Mouse (Mus musculus): Measurements from ENCODE around the gene Gabbr2. TPM values are rescaled to one million over a fixed set of nuclear protein-coding genes. Genes with fewer than 3 reads are reported as not detected.

Gabbr2 gene
- total and polyA plus RNA-seq, 3 experiments, result not detected

DNA sequence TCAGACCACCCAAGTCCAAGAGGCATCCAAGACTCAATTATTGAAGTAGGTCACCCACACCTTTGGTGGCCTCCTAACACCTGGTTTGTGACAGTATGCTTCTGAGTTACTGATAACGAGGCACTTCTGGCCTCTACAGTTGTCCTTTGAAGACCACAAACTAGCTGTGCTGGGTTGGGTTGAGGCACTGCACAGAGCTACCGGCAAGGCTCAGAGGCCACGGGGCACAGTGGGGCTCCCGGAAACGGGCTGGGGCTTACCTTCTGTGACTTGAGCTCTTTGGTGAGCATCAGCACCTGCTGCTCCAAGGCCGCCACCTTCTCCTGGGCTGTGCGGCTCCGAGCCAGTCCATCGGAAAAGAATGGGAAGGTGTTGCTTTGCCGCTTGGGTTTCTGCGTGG, 363.6 kb downstream of the Gabbr2 start:
- DNase-seq (ENCODE audit: extremely low read depth), result no peak
- no peak overlapping the region for H3K27ac ChIP-seq (ENCODE audit: insufficient read depth, low read depth)
- H3K79me2 ChIP-seq (replicated peaks; ENCODE audit: control insufficient read depth, extremely low read depth, insufficient read depth, poor library complexity, severe bottlenecking), result no peaks in the 10 kb centered on the region
- dilution Hi-C loops (cut with MboI; ENCODE audit: extremely low pct_ligation_motif_present, extremely low pct_unique_long_range_greater_than_20kb, low sequenced_read_pairs) (no loop called here), in situ Hi-C loops (cut with MboI; ENCODE audit: low pct_ligation_motif_present, low pct_unique_long_range_greater_than_20kb, low sequenced_read_pairs) (no loop called here)
- TF ChIP-seq JUN (IDR thresholded peaks at IDR 0.05; ENCODE audit: insufficient read depth, low read depth, low read length) (no peak), POLR2A (IDR thresholded peaks at IDR 0.05; ENCODE audit: low read depth, low read length) (no peak), RCOR1 (conservative IDR thresholded peaks at IDR 0.05; ENCODE audit: low read depth, low read length) (no peak), ELF1 (IDR thresholded peaks at IDR 0.05; ENCODE audit: low read depth, low read length) (no peak), ZC3H11A (IDR thresholded peaks at IDR 0.05; ENCODE audit: low read depth, low read length) (no peak), MAFK (IDR thresholded peaks at IDR 0.05; ENCODE audit: insufficient replicate concordance, low read length) (no peak), JUND (conservative IDR thresholded peaks at IDR 0.05; ENCODE audit: low read depth, low read length) (no peak)
- H3K36me3 ChIP-seq (replicated peaks in 1 of 2; ENCODE audit: control insufficient read depth in 1 of 2, insufficient read depth in 1 of 2, low read length in 1 of 2), result no peaks in the 10 kb centered on the region
- no peak overlapping the region for H3K4me3 ChIP-seq (replicated peaks in 1 of 3; ENCODE audit: low read depth in 2 of 3, low read length in 2 of 3, poor library complexity in 1 of 3)
- no peak overlapping the region for H3K4me2 ChIP-seq (ENCODE audit: insufficient read depth, low read depth, poor library complexity, severe bottlenecking)
- no peak overlapping the region for H3K9ac ChIP-seq (ENCODE audit: insufficient read depth, low read depth)
- peaks cover 0 to 19% of the 10 kb centered on the region in 2 experiments; a peak in 2 of 4 replicates for H3K4me1 ChIP-seq (ENCODE audit: control insufficient read depth in 1 of 2, insufficient read depth in 2 of 2)
- no peaks in the 10 kb centered on the region for H3K9me3 ChIP-seq (replicated peaks; ENCODE audit: low read length)
- H3K27me3 ChIP-seq (replicated peaks), result no peaks in the 10 kb centered on the region

DNA sequence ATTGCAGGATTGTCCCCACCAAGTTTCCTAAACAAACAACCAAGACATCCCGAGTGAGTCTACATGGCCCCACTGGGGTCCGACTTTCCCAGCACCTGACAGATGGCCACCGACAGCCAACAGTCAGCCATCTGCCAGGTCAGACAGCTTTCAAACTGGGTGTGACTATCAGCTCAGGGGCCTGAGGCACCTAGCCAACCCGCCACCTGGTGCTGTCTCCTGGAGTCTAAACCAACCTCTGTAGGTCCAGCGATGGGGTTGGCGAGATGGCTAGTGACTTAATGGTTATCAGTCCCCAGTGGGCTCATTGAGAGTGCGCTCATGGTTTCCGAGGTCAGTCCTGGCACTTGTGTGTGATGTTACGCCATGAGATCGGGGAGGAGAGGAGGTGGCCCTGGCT, 366.6 kb downstream of the Gabbr2 start:
- dilution Hi-C loops (cut with MboI; ENCODE audit: extremely low pct_ligation_motif_present, extremely low pct_unique_long_range_greater_than_20kb, low sequenced_read_pairs) (no loop called here), in situ Hi-C loops (cut with MboI; ENCODE audit: low pct_ligation_motif_present, low pct_unique_long_range_greater_than_20kb, low sequenced_read_pairs) (no loop called here)
- Histone ChIP-seq H3K36me3 (replicated peaks in 1 of 2; ENCODE audit: control insufficient read depth in 1 of 2, insufficient read depth in 1 of 2, low read length in 1 of 2) (no peaks in the 10 kb centered on the region), H3K9me3 (replicated peaks; ENCODE audit: low read length) (no peaks in the 10 kb centered on the region), H3K4me2 (ENCODE audit: insufficient read depth, low read depth, poor library complexity, severe bottlenecking) (no peak overlapping the region), H3K4me3 (replicated peaks in 1 of 3; ENCODE audit: low read depth in 2 of 3, low read length in 2 of 3, poor library complexity in 1 of 3) (no peak overlapping the region), H3K9ac (ENCODE audit: insufficient read depth, low read depth) (no peak overlapping the region), H3K27me3 (replicated peaks) (no peaks in the 10 kb centered on the region), H3K4me1 (ENCODE audit: control insufficient read depth in 1 of 2, insufficient read depth in 2 of 2) (peaks cover 0 to 13% of the 10 kb centered on the region in 2 experiments; a peak in 2 of 4 replicates), H3K27ac (ENCODE audit: insufficient read depth, low read depth) (no peak overlapping the region), H3K79me2 (replicated peaks; ENCODE audit: control insufficient read depth, extremely low read depth, insufficient read depth, poor library complexity, severe bottlenecking) (no peaks in the 10 kb centered on the region)
- TF ChIP-seq UBTF (IDR thresholded peaks at IDR 0.05; ENCODE audit: low read depth, low read length), result no peak
- no peak for TF ChIP-seq ZNF384 (IDR thresholded peaks at IDR 0.05; ENCODE audit: low read depth, low read length)
- no peak for TF ChIP-seq MAZ (IDR thresholded peaks at IDR 0.05; ENCODE audit: low read depth, low read length)
- DNase-seq (ENCODE audit: extremely low read depth), result no peak

DNA sequence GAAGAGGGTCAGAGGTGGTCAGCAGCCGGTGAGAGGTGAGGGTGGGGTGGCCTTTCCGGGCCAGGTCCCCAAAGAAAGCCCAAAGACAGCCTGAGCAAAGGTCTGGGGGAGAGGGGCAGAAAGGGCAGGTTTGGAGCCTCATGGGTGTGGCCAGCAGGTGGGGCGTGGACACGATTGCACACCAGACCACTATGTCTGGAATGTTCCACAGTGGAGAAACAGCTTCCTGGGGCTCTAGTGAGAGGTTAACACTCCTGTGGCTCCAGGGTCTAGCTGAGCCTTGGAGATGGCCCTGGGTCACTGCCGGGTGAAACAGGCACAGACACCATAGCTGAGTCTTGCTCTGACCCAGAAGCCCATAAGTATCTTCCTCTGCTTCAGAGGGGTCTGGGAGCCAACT, 368.7 kb downstream of the Gabbr2 start:
- no peak for DNase-seq (ENCODE audit: extremely low read depth)
- peaks cover 2% of the 10 kb centered on the region for H3K27me3 ChIP-seq (replicated peaks)
- TF ChIP-seq MAX (IDR thresholded peaks at IDR 0.05; ENCODE audit: low read length) (no peak), UBTF (IDR thresholded peaks at IDR 0.05; ENCODE audit: low read depth, low read length) (no peak), E2F4 (IDR thresholded peaks at IDR 0.05; ENCODE audit: insufficient replicate concordance, low read depth, low read length) (no peak), ZC3H11A (IDR thresholded peaks at IDR 0.05; ENCODE audit: low read depth, low read length) (no peak), MAZ (IDR thresholded peaks at IDR 0.05; ENCODE audit: low read depth, low read length) (no peak), GABPA (IDR thresholded peaks at IDR 0.05; ENCODE audit: insufficient replicate concordance, low read depth, low read length) (no peak), JUND (conservative IDR thresholded peaks at IDR 0.05; ENCODE audit: low read depth, low read length) (no peak), NRF1 (IDR thresholded peaks at IDR 0.05; ENCODE audit: low read depth, low read length) (no peak), TBP (conservative IDR thresholded peaks at IDR 0.05; ENCODE audit: low read depth, low read length) (no peak), MYC (IDR thresholded peaks at IDR 0.05; ENCODE audit: low read depth, low read length) (no peak), NELFE (IDR thresholded peaks at IDR 0.05; ENCODE audit: low read depth, low read length) (no peak), CHD2 (IDR thresholded peaks at IDR 0.05; ENCODE audit: low read length) (no peak), IRF4 (IDR thresholded peaks at IDR 0.05; ENCODE audit: low read depth, low read length) (no peak), MXI1 (IDR thresholded peaks at IDR 0.05; ENCODE audit: low read depth, low read length) (no peak), MAFK (IDR thresholded peaks at IDR 0.05; ENCODE audit: insufficient replicate concordance, low read length) (no peak), EP300 (IDR thresholded peaks at IDR 0.05; ENCODE audit: low read length) (no peak), CTCF (conservative IDR thresholded peaks at IDR 0.05 in 1 of 2, IDR thresholded peaks at IDR 0.05 in 1 of 2; ENCODE audit: low read depth in 2 of 2, low read length in 2 of 2) (no peak), ETS1 (conservative IDR thresholded peaks at IDR 0.05; ENCODE audit: low read depth, low read length) (no peak), CHD1 (IDR thresholded peaks at IDR 0.05; ENCODE audit: low read depth, low read length) (no peak), SMC3 (IDR thresholded peaks at IDR 0.05; ENCODE audit: low read depth, low read length) (no peak)
- H3K4me1 ChIP-seq (ENCODE audit: control insufficient read depth in 1 of 2, insufficient read depth in 2 of 2), result peaks cover 2 to 11% of the 10 kb centered on the region in 2 experiments
- no peak overlapping the region for H3K4me3 ChIP-seq (replicated peaks in 1 of 3; ENCODE audit: low read depth in 2 of 3, low read length in 2 of 3, poor library complexity in 1 of 3)
- H3K9ac ChIP-seq (ENCODE audit: insufficient read depth, low read depth), result no peak overlapping the region
- dilution Hi-C loops (cut with MboI; ENCODE audit: extremely low pct_ligation_motif_present, extremely low pct_unique_long_range_greater_than_20kb, low sequenced_read_pairs), result no loop called here
- no peaks in the 10 kb centered on the region for H3K36me3 ChIP-seq (replicated peaks in 1 of 2; ENCODE audit: control insufficient read depth in 1 of 2, insufficient read depth in 1 of 2, low read length in 1 of 2)
- no peak overlapping the region for H3K4me2 ChIP-seq (ENCODE audit: insufficient read depth, low read depth, poor library complexity, severe bottlenecking)
- H3K79me2 ChIP-seq (replicated peaks; ENCODE audit: control insufficient read depth, extremely low read depth, insufficient read depth, poor library complexity, severe bottlenecking), result no peaks in the 10 kb centered on the region
- H3K27ac ChIP-seq (ENCODE audit: insufficient read depth, low read depth), result no peak overlapping the region
- H3K9me3 ChIP-seq (replicated peaks; ENCODE audit: low read length), result no peaks in the 10 kb centered on the region
- in situ Hi-C loops (cut with MboI; ENCODE audit: low pct_ligation_motif_present, low pct_unique_long_range_greater_than_20kb, low sequenced_read_pairs), result no loop called here
